Mouse (Mus musculus): ENCODE measurements around the gene Gm17027.
"Not testable (repeated sequence)": the region's sequence is repeated elsewhere in the genome, so short reads cannot be mapped to it uniquely, and the experiment has no call there.

Gene Gm17027

DNA sequence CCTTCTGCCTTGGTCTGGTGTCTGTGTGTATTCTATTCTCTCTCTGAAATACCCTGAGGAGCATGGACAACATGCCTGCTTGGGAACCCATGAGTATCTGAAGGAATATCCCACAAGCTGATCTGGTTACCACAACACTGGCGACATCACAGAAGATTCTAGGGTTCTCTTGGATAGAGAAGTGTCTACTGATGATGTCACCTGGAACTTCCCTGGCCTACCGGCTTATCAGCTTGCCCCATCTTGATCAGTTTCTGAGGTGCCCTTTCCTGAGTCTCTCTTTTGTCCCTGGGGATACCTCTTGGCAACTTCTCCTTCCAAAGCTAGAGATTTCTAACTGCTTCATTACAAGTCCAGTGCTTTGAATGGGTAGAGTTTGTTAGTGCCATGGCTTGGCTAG, at the start of gene Gm17027:
Gm17027 (minus strand) TSS at position 101 of the 400 bp plus-strand sequence.
- DNase-seq (ENCODE audit: low read depth, low spot score), result not testable (repeated sequence)

GRCm38 (mm10) chr14:42190691-42191090, 28.3 kb upstream of the Gm17027 start, which contains the start of gene Gm3573:
Gm3573 (minus strand) TSS chr14:42190791.
- not testable (repeated sequence) for DNase-seq (ENCODE audit: low read depth, low spot score)

GRCm38 (mm10) chr14:42183936-42184335, 21.5 kb upstream of the Gm17027 start:
- not testable (repeated sequence) for DNase-seq (ENCODE audit: low read depth, low spot score)

- DNase-seq (ENCODE audit: low read depth, low spot score), result not testable (repeated sequence)
These were observed 27.9 kb downstream of the Gm17027 start for GRCm38 (mm10) chr14:42134571-42134970.

DNA sequence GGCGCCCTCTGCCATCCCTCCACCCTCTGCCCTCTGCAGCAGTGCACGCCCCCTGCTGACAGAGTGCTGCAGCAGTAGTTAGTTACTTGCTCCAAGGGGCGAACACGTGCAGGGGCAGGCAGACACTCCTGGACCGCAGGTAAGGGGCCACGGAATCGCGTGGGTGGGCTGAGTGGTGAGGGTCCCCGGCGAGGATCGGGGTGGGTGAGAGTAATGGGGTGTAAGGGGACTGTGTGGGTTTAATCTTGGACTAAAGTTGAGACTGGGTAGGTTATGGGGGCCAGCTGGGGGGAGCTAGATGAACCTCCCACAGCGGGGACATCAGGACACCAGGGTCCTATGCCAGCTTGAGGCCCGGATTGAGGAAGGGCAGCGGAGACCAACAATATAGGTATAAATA, 28.6 kb downstream of the Gm17027 start:
- DNase-seq (ENCODE audit: low read depth, low spot score), result not testable (repeated sequence)

- not testable (repeated sequence) for DNase-seq (ENCODE audit: low read depth, low spot score)
These were observed 45.2 kb downstream of the Gm17027 start, which contains the start of gene Gm7951 for GRCm38 (mm10) chr14:42117269-42117668. Gm7951 (minus strand) TSS chr14:42117369.

All from WW6 (cell line).